Mouse (Mus musculus) forebrain, embryonic 15.5 days (tissue): Measurements from ENCODE around the gene Adamtsl2. TPM values are rescaled to one million over a fixed set of nuclear protein-coding genes. Genes with fewer than 3 reads are reported as not detected.

ENCODE experiments used
- ATAC-seq: fragments of 200-750 bp; cut with Nextera tagmentation; replicated peaks from 2 replicates; pipeline ENCODE4 v1.8.0; 2017; ENCODE audit warnings: mild to moderate bottlenecking, moderate TSS enrichment, moderate library complexity
- H3K27ac ChIP-seq: fragments of 300-500 bp; sonication (generic); replicated peaks from 2 replicates; pipeline ENCODE4 v1.5.1; 2015; ENCODE audit warnings: mild to moderate bottlenecking, inconsistent platforms
- H3K27me3 ChIP-seq: fragments of 300-500 bp; sonication (generic); 2 replicates; pipeline ENCODE4 v1.6.1; 2015; ENCODE audit warnings: inconsistent platforms
- H3K36me3 ChIP-seq: fragments of 300-500 bp; sonication (generic); 2 replicates; pipeline ENCODE4 v1.6.1; 2015; ENCODE audit warnings: mild to moderate bottlenecking, inconsistent platforms
- H3K4me1 ChIP-seq: fragments of 300-500 bp; sonication (generic); 2 replicates; pipeline ENCODE4 v1.6.1; 2015; ENCODE audit warnings: inconsistent platforms
- H3K4me2 ChIP-seq: fragments of 300-500 bp; sonication (generic); replicated peaks from 2 replicates; pipeline ENCODE4 v1.6.1; 2015; ENCODE audit warnings: mild to moderate bottlenecking, inconsistent platforms
- H3K4me3 ChIP-seq: fragments of 300-500 bp; sonication (generic); 2 replicates; pipeline ENCODE4 v1.5.1; 2015; ENCODE audit warnings: mild to moderate bottlenecking, inconsistent platforms
- H3K9ac ChIP-seq: fragments of 300-500 bp; sonication (generic); replicated peaks from 2 replicates; pipeline ENCODE4 v1.6.1; 2015; ENCODE audit warnings: mild to moderate bottlenecking, inconsistent platforms
- H3K9me3 ChIP-seq: fragments of 300-500 bp; sonication (generic); 2 replicates; pipeline ENCODE4 v1.6.1; 2016; ENCODE audit warnings: inconsistent platforms
- WGBS: fragments of 180-500 bp; shearing (Covaris S2); methylation state at CpG from one replicate; pipeline ENCODE4 v1.1.7; 2015; ENCODE audit warnings: mixed read lengths; 5-methylcytosine and 5-hydroxymethylcytosine counted together
- polyA plus RNA-seq: library from polyadenylated mRNA; unstranded; fragments of >200 nt; fragmentation: Nextera tagmentation; extraction: Ambion mirVana; gene quantifications from 2 replicates; pipeline ENCODE4 v1.2.1, GENCODE M21; 2015

Adamtsl2 gene
- polyA plus RNA-seq, 1 experiment from 2014 or later: 6.8 TPM

DNA sequence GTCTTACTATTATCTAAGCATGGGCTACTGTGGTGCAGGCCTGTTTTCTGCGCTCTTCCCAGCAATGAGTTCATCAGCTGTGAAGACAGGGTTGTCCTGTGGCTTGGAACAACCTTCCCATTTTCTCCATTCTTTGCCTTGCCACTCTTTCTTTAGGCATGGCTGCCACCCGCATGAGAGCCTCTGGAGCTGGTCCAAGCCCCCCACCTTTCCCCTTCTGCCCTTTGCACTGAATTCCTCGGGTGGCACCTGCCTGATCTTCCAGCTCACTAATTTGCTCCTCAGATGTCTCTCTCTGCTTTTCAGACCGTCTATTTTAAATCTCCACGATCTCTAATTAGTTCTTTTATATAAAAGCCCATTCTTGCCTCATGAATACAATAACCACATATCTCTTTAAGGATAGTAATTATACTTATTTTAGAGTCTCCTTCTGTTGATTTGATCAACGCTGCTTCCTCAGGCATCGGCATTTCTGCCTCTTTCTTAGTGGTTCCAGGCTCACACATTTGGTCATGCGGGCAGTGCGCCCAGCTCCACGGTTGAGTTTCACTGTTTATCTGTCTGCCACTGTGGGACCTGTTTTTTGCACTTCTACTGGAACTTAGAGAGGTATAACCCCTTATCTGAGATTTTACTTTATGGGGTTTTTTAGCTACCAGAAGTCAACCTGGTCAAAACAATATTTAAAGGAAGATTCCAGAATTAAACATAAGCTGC, 75.4 kb downstream of the Adamtsl2 start:
- H3K9me3 ChIP-seq: no peaks in the 10 kb centered on the region
- H3K9ac ChIP-seq: no peak overlapping the region
- H3K27me3 ChIP-seq: no peaks in the 10 kb centered on the region
- ATAC-seq: no peak
- H3K4me3 ChIP-seq: no peak overlapping the region
- WGBS: 39% methylated on average over 10 of the region's 10 CpGs
- H3K27ac ChIP-seq: no peak overlapping the region
- H3K4me2 ChIP-seq: no peak overlapping the region
- H3K4me1 ChIP-seq: peaks cover 3% of the 10 kb centered on the region; the same call in 1 of the 2 replicates
- no peaks in the 10 kb centered on the region for H3K36me3 ChIP-seq

DNA sequence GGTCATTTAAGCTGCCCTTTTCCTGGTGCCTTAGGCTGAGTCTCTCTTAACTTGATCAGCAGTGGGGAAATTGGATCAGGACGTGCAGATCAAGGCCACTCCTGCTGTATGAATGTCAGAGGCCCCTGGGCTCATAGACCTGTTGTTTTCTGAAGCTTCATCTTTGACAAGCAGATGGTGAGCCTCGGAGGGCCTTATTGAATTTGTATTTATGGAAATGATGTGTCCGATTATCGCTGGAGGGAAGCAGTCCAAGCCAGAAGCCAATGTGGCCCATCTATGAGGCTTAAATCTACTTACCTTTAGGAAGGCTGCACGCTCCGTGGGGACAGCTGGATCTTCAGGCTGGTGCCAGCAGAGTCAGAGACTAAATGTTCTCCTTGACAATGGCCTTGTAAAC, 77.4 kb downstream of the Adamtsl2 start:
- no peaks in the 10 kb centered on the region for H3K27me3 ChIP-seq
- no peaks in the 10 kb centered on the region for H3K9me3 ChIP-seq
- no peak overlapping the region for H3K4me2 ChIP-seq
- 0 out of 2 replicates have a peak, but pooled peaks cover 2% of the 10 kb centered on the region for H3K4me1 ChIP-seq
- H3K27ac ChIP-seq: no peak overlapping the region
- no peak overlapping the region for H3K9ac ChIP-seq
- no peak overlapping the region for H3K4me3 ChIP-seq
- no peaks in the 10 kb centered on the region for H3K36me3 ChIP-seq
- 67% methylated on average over 6 of the region's 6 CpGs for WGBS
- no peak for ATAC-seq

Other genes with a start within 250 kb of the Adamtsl2 start
- gene Abo, start 214.4 kb upstream of the Adamtsl2 start, polyA plus RNA-seq: not detected in 2 replicates
- gene Surf6, start 176.5 kb upstream of the Adamtsl2 start, polyA plus RNA-seq: 27.7 and 29.7 TPM in 2 replicates
- gene Med22, start 168.7 kb upstream of the Adamtsl2 start, polyA plus RNA-seq: 177 and 184 TPM in 2 replicates
- gene Rpl7a, start 168.6 kb upstream of the Adamtsl2 start, polyA plus RNA-seq: 533 and 546 TPM in 2 replicates
- gene Surf2, start 163.0 kb upstream of the Adamtsl2 start, polyA plus RNA-seq: 58.9 and 61.9 TPM in 2 replicates
- 74.0 and 77.3 TPM in 2 replicates for gene Surf1, start 162.8 kb upstream of the Adamtsl2 start, polyA plus RNA-seq
- gene Surf4, start 145.5 kb upstream of the Adamtsl2 start, polyA plus RNA-seq: 100 and 101 TPM in 2 replicates
- gene Stkld1, start 145.3 kb upstream of the Adamtsl2 start, polyA plus RNA-seq: 0.17 and 0.22 TPM in 2 replicates
- 38.4 and 38.8 TPM in 2 replicates for gene Rexo4, start 115.0 kb upstream of the Adamtsl2 start, polyA plus RNA-seq
- gene Adamts13, start 106.0 kb upstream of the Adamtsl2 start, polyA plus RNA-seq: 0.22 and 0.38 TPM in 2 replicates
- gene Cacfd1, start 69.5 kb upstream of the Adamtsl2 start, polyA plus RNA-seq: 120 and 121 TPM in 2 replicates
- 5.2 TPM in 2 replicates for gene Slc2a6, start 51.4 kb upstream of the Adamtsl2 start, polyA plus RNA-seq
- 0.17 TPM in 1 of 2 replicates, not detected in the other for gene Mymk, start 7.2 kb upstream of the Adamtsl2 start, polyA plus RNA-seq
- gene Fam163b, start 63.1 kb downstream of the Adamtsl2 start, polyA plus RNA-seq: 3.5 and 4.6 TPM in 2 replicates
- gene Dbh, start 85.9 kb downstream of the Adamtsl2 start, polyA plus RNA-seq: 0.06 TPM in 1 of 2 replicates, not detected in the other
- gene Sardh, start 169.0 kb downstream of the Adamtsl2 start, polyA plus RNA-seq: 3.6 and 4.5 TPM in 2 replicates